Mouse (Mus musculus): ENCODE results near the gene Tlk1. TPM values are rescaled to one million over a fixed set of nuclear protein-coding genes. Genes with fewer than 3 reads are reported as not detected.
A peak's percentile ranks its signal among the peaks of the same experiment; 100 is the strongest.
"Not testable (repeated sequence)": the region's sequence is repeated elsewhere in the genome, so short reads cannot be mapped to it uniquely, and the experiment has no call there.

Tlk1 gene
- polyA plus RNA-seq, 1 experiment from 2014 or later, result 25.0 TPM

GRCm38 (mm10) chr2:70823926-70824800 is 1.4 kb downstream of the Tlk1 start:
- H3K4me3 ChIP-seq (ENCODE audit: low read length), result peak overlapping the region; percentile 93
- peak overlapping the region; percentile 84 for H3K4me2 ChIP-seq (replicated peaks; ENCODE audit: low read depth, low read length)
- under 1% methylated on average over 27 of the region's 27 CpGs for WGBS
- no peaks in the 10 kb centered on the region for H3K27me3 ChIP-seq (ENCODE audit: insufficient read depth, low read length)
- H3K9ac ChIP-seq (replicated peaks; ENCODE audit: low read length), result peak overlapping the region; percentile 99
- H3K9me3 ChIP-seq (ENCODE audit: low read length), result no peaks in the 10 kb centered on the region
- H3K36me3 ChIP-seq (ENCODE audit: insufficient read depth, low read length), result no peaks in the 10 kb centered on the region
- ATAC-seq (ENCODE audit: low FRiP score, low TSS enrichment), result no peak
- H3K27ac ChIP-seq (ENCODE audit: low read length), result peak overlapping the region; percentile 100
- peaks cover 20% of the 10 kb centered on the region for H3K4me1 ChIP-seq (ENCODE audit: insufficient read depth, low read length)

- H3K4me2 ChIP-seq (replicated peaks; ENCODE audit: low read depth, low read length), result peak overlapping the region; percentile 84
- no peaks in the 10 kb centered on the region for H3K27me3 ChIP-seq (ENCODE audit: insufficient read depth, low read length)
- no peak overlapping the region for H3K9ac ChIP-seq (replicated peaks; ENCODE audit: low read length)
- no peak for ATAC-seq (ENCODE audit: low FRiP score, low TSS enrichment)
- H3K9me3 ChIP-seq (ENCODE audit: low read length), result no peaks in the 10 kb centered on the region
- no peaks in the 10 kb centered on the region for H3K36me3 ChIP-seq (ENCODE audit: insufficient read depth, low read length)
- H3K4me3 ChIP-seq (ENCODE audit: low read length), result peak overlapping the region; percentile 28
- 35% methylated on average over 5 of the region's 5 CpGs for whole genome bisulfite sequencing
- H3K4me1 ChIP-seq (ENCODE audit: insufficient read depth, low read length), result peaks cover 20% of the 10 kb centered on the region
- H3K27ac ChIP-seq (ENCODE audit: low read length), result no peak overlapping the region
These were observed 2.1 kb downstream of the Tlk1 start for GRCm38 (mm10) chr2:70823434-70823833.

GRCm38 (mm10) chr2:70816939-70817338 is 8.6 kb downstream of the Tlk1 start:
- H3K36me3 ChIP-seq (ENCODE audit: insufficient read depth, low read length), result no peaks in the 10 kb centered on the region
- H3K27me3 ChIP-seq (ENCODE audit: insufficient read depth, low read length), result no peaks in the 10 kb centered on the region
- no peak overlapping the region for H3K4me2 ChIP-seq (replicated peaks; ENCODE audit: low read depth, low read length)
- ATAC-seq (ENCODE audit: low FRiP score, low TSS enrichment), result no peak
- H3K9ac ChIP-seq (replicated peaks; ENCODE audit: low read length), result no peak overlapping the region
- H3K4me1 ChIP-seq (ENCODE audit: insufficient read depth, low read length), result 0 out of 2 replicates have a peak, but pooled peaks cover 2% of the 10 kb centered on the region
- no peak overlapping the region for H3K4me3 ChIP-seq (ENCODE audit: low read length)
- no peak overlapping the region for H3K27ac ChIP-seq (ENCODE audit: low read length)
- H3K9me3 ChIP-seq (ENCODE audit: low read length), result no peaks in the 10 kb centered on the region
- WGBS, result 70% methylated on average over 3 of the region's 3 CpGs

DNA sequence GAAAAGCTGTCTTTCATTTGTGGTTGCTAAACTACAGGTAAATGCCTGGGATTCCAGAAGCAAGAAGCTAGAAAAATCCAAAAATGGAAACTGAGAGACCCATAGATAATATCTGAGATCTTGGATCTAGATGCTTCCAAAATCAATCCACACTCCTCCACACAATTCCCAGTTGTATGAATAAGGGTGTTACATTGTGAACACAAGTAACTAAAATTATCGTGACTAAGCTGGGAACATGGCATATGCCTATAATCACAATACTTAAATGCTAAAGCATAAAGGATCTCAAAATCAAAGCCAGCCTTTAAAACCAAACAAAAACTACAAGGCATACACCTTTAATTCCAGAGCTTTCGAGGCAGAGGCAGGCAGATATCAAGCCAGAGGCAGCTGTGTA is 9.5 kb downstream of the Tlk1 start:
- no peak overlapping the region for H3K4me3 ChIP-seq (ENCODE audit: low read length)
- no peak for ATAC-seq (ENCODE audit: low FRiP score, low TSS enrichment)

DNA sequence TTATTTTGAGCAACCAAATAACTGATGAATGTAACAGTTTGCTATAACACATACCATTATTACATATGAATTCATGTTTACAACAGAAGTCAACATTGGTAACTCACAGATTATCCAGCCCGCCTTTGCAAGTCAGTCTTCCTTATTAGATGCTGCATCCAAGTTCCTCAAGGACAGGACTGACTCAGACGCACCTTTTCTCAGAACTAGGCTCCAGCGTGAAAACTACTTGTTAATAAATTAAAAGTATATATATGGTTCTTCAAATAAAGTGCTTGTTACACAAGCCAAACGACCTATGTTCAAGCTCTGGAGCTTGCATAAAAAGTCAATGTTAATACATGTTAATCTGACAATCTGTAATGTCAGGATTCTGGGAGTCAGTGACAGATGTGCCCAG is 11.9 kb downstream of the Tlk1 start:
- H3K9me3 ChIP-seq (ENCODE audit: low read length), result no peaks in the 10 kb centered on the region
- no peaks in the 10 kb centered on the region for H3K27me3 ChIP-seq (ENCODE audit: insufficient read depth, low read length)
- H3K4me2 ChIP-seq (replicated peaks; ENCODE audit: low read depth, low read length), result no peak overlapping the region
- H3K9ac ChIP-seq (replicated peaks; ENCODE audit: low read length), result no peak overlapping the region
- 73% methylated on average over 4 of the region's 4 CpGs for WGBS
- H3K4me3 ChIP-seq (ENCODE audit: low read length), result no peak overlapping the region
- H3K36me3 ChIP-seq (ENCODE audit: insufficient read depth, low read length), result no peaks in the 10 kb centered on the region
- ATAC-seq (ENCODE audit: low FRiP score, low TSS enrichment), result no peak
- no peak overlapping the region for H3K27ac ChIP-seq (ENCODE audit: low read length)
- H3K4me1 ChIP-seq (ENCODE audit: insufficient read depth, low read length), result 0 out of 2 replicates have a peak, but pooled peaks cover 2% of the 10 kb centered on the region

More for the DNA sequence above, 9.5 kb downstream of the Tlk1 start:
- Histone ChIP-seq H3K27ac (ENCODE audit: low read length) (no peak overlapping the region), H3K36me3 (ENCODE audit: insufficient read depth, low read length) (no peaks in the 10 kb centered on the region), H3K4me2 (replicated peaks; ENCODE audit: low read depth, low read length) (no peak overlapping the region), H3K4me1 (ENCODE audit: insufficient read depth, low read length) (0 out of 2 replicates have a peak, but pooled peaks cover 2% of the 10 kb centered on the region), H3K27me3 (ENCODE audit: insufficient read depth, low read length) (no peaks in the 10 kb centered on the region), H3K9me3 (ENCODE audit: low read length) (no peaks in the 10 kb centered on the region), H3K9ac (replicated peaks; ENCODE audit: low read length) (no peak overlapping the region)
- WGBS, result 92% methylated on average over 2 of the region's 2 CpGs

DNA sequence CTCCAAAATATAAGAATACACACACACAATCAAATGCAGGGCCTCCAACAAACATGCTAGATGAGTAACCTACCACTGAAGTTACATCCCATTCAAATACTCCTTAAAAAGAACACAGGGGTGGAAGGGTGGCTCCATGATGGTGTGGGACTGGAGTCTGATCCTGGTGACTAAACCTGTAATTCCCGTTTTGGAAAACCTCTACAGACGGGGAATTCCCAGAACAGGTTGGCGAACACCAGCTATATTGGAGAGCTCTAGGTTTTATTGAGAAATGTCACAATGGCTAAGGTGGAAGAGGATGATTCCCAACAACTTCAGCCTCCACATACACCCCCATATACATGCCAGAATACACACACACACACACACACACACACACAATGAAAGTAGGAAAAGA is 14.1 kb downstream of the Tlk1 start:
- no peaks in the 10 kb centered on the region for H3K36me3 ChIP-seq (ENCODE audit: insufficient read depth, low read length)
- no peak overlapping the region for H3K4me3 ChIP-seq (ENCODE audit: low read length)
- no peak for ATAC-seq (ENCODE audit: low FRiP score, low TSS enrichment)
- H3K9me3 ChIP-seq (ENCODE audit: low read length), result no peaks in the 10 kb centered on the region
- 78% methylated on average over 3 of the region's 3 CpGs for WGBS
- no peaks in the 10 kb centered on the region for H3K4me1 ChIP-seq (ENCODE audit: insufficient read depth, low read length)
- H3K27ac ChIP-seq (ENCODE audit: low read length), result no peak overlapping the region
- H3K4me2 ChIP-seq (replicated peaks; ENCODE audit: low read depth, low read length), result no peak overlapping the region
- H3K27me3 ChIP-seq (ENCODE audit: insufficient read depth, low read length), result no peaks in the 10 kb centered on the region
- no peak overlapping the region for H3K9ac ChIP-seq (replicated peaks; ENCODE audit: low read length)

GRCm38 (mm10) chr2:70809921-70810320 is 15.6 kb downstream of the Tlk1 start:
- no peak for ATAC-seq (ENCODE audit: low FRiP score, low TSS enrichment)
- H3K27ac ChIP-seq (ENCODE audit: low read length), result no peak overlapping the region
- 81% methylated on average over 3 of the region's 3 CpGs for WGBS
- no peak overlapping the region for H3K9ac ChIP-seq (replicated peaks; ENCODE audit: low read length)
- H3K27me3 ChIP-seq (ENCODE audit: insufficient read depth, low read length), result no peaks in the 10 kb centered on the region
- H3K9me3 ChIP-seq (ENCODE audit: low read length), result no peaks in the 10 kb centered on the region
- no peak overlapping the region for H3K4me3 ChIP-seq (ENCODE audit: low read length)
- no peak overlapping the region for H3K4me2 ChIP-seq (replicated peaks; ENCODE audit: low read depth, low read length)
- H3K4me1 ChIP-seq (ENCODE audit: insufficient read depth, low read length), result no peaks in the 10 kb centered on the region
- H3K36me3 ChIP-seq (ENCODE audit: insufficient read depth, low read length), result 0 out of 2 replicates have a peak, but pooled peaks cover 1% of the 10 kb centered on the region

DNA sequence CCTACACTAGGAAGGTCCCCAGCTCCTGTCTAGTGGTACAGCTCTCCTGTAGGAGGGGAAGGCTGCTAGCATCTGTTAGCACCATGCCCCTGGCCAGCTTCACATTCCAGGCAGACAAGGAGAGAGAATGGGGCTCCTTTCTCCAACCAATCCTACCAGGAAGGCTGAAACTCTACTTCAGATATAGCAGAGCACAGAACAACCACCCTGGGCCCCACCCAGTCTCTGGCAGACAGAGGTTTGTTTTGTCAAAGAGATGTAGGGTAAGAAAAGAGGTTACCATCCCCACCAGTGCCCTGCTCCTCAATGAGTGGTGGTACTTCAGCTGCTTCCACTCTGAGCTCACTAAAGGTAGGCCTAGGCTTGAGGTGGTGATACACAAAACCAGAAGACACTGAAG is 16.8 kb downstream of the Tlk1 start:
- no peak for ATAC-seq (ENCODE audit: low FRiP score, low TSS enrichment)
- Histone ChIP-seq H3K4me2 (replicated peaks; ENCODE audit: low read depth, low read length) (no peak overlapping the region), H3K9ac (replicated peaks; ENCODE audit: low read length) (no peak overlapping the region), H3K9me3 (ENCODE audit: low read length) (no peaks in the 10 kb centered on the region), H3K36me3 (ENCODE audit: insufficient read depth, low read length) (0 out of 2 replicates have a peak, but pooled peaks cover 5% of the 10 kb centered on the region), H3K27ac (ENCODE audit: low read length) (no peak overlapping the region), H3K27me3 (ENCODE audit: insufficient read depth, low read length) (no peaks in the 10 kb centered on the region), H3K4me1 (ENCODE audit: insufficient read depth, low read length) (no peaks in the 10 kb centered on the region), H3K4me3 (ENCODE audit: low read length) (no peak overlapping the region)

GRCm38 (mm10) chr2:70807678-70808077 is 17.9 kb downstream of the Tlk1 start:
- not testable (repeated sequence) for H3K9me3 ChIP-seq (ENCODE audit: low read length); H3K36me3 ChIP-seq (ENCODE audit: insufficient read depth, low read length); H3K4me3 ChIP-seq (ENCODE audit: low read length); H3K4me2 ChIP-seq (replicated peaks; ENCODE audit: low read depth, low read length); H3K4me1 ChIP-seq (ENCODE audit: insufficient read depth, low read length); H3K27me3 ChIP-seq (ENCODE audit: insufficient read depth, low read length); ATAC-seq (ENCODE audit: low FRiP score, low TSS enrichment); H3K27ac ChIP-seq (ENCODE audit: low read length); H3K9ac ChIP-seq (replicated peaks; ENCODE audit: low read length)
- 83% methylated on average over 3 of the region's 3 CpGs for WGBS

- Histone ChIP-seq H3K4me2 (replicated peaks; ENCODE audit: low read depth, low read length) (no peak overlapping the region), H3K36me3 (ENCODE audit: insufficient read depth, low read length) (0 out of 2 replicates have a peak, but pooled peaks cover 5% of the 10 kb centered on the region), H3K27me3 (ENCODE audit: insufficient read depth, low read length) (no peaks in the 10 kb centered on the region), H3K27ac (ENCODE audit: low read length) (no peak overlapping the region), H3K9ac (replicated peaks; ENCODE audit: low read length) (no peak overlapping the region), H3K4me3 (ENCODE audit: low read length) (no peak overlapping the region), H3K4me1 (ENCODE audit: insufficient read depth, low read length) (peaks cover 2% of the 10 kb centered on the region; the same call in 1 of the 2 replicates), H3K9me3 (ENCODE audit: low read length) (no peaks in the 10 kb centered on the region)
- WGBS, result 92% methylated on average over 5 of the region's 5 CpGs
- ATAC-seq (ENCODE audit: low FRiP score, low TSS enrichment), result no peak
These were observed 19.5 kb downstream of the Tlk1 start for GRCm38 (mm10) chr2:70806020-70806419.
